Mouse (Mus musculus) MEL (cell line): Measurements from ENCODE around the gene Cfl1. TPM values are rescaled to one million over a fixed set of nuclear protein-coding genes. Genes with fewer than 3 reads are reported as not detected.

ENCODE experiments used
- DNase-seq: peaks from one replicate; pipeline ENCODE4 v3.0.0; 2011; ENCODE audit warnings: low read depth, low spot score
- H3K27ac ChIP-seq: 2 replicates; pipeline ENCODE4 v1.5.1; 2012; ENCODE audit warnings: low read depth, mild to moderate bottlenecking, control low read depth, low read length, moderate library complexity; ENCODE audit not compliant: control insufficient read depth
- H3K27me3 ChIP-seq, 2 experiments: fragments of 150-350 bp in 1 of 2; sonication (generic) in 1 of 2; 2 replicates each; pipeline ENCODE4 v1.6.1; 2012; ENCODE audit warnings: low read length in 2 of 2, mild to moderate bottlenecking in 2 of 2, improper control_type of control experiment in 1 of 2, moderate library complexity in 1 of 2; ENCODE audit not compliant: insufficient read depth in 2 of 2, control insufficient read depth in 1 of 2
- H3K36me3 ChIP-seq, 2 experiments: 2 replicates each; pipeline ENCODE4 v1.6.1; 2012 to 2014; ENCODE audit warnings: low read length in 2 of 2, improper control_type of control experiment in 1 of 2, inconsistent platforms in 1 of 2, mild to moderate bottlenecking in 1 of 2; ENCODE audit not compliant: insufficient read depth in 2 of 2, control insufficient read depth in 1 of 2
- H3K4me1 ChIP-seq, 2 experiments: fragments of 150-350 bp in 1 of 2; sonication (generic) in 1 of 2; 2 replicates each; pipeline ENCODE4 v1.6.1; 2012; ENCODE audit warnings: low read length in 2 of 2, improper control_type of control experiment in 1 of 2, mild to moderate bottlenecking in 1 of 2; ENCODE audit not compliant: insufficient read depth in 2 of 2, control insufficient read depth in 1 of 2
- H3K4me3 ChIP-seq, 2 experiments: fragments of 150-350 bp in 1 of 2; sonication (generic) in 1 of 2; 2 replicates each; pipeline ENCODE4 v1.5.1; 2012; ENCODE audit warnings: low read depth in 2 of 2, low read length in 2 of 2, mild to moderate bottlenecking in 2 of 2, moderate library complexity in 2 of 2, control low read depth in 1 of 2, improper control_type of control experiment in 1 of 2; ENCODE audit not compliant: control insufficient read depth in 1 of 2, insufficient read depth in 1 of 2
- H3K79me2 ChIP-seq: 2 replicates; pipeline ENCODE4 v1.6.1; 2012; ENCODE audit warnings: mild to moderate bottlenecking, low read length, moderate library complexity; ENCODE audit not compliant: control insufficient read depth, poor library complexity, insufficient read depth
- H3K9ac ChIP-seq: 2 replicates; pipeline ENCODE4 v1.6.1; 2012; ENCODE audit warnings: low read depth, mild to moderate bottlenecking, control low read depth, low read length, moderate library complexity; ENCODE audit not compliant: control insufficient read depth, poor library complexity, severe bottlenecking
- H3K9me3 ChIP-seq: fragments of 150-350 bp; sonication (generic); replicated peaks from 2 replicates; pipeline ENCODE4 v1.6.1; 2012; ENCODE audit warnings: mild to moderate bottlenecking, low read length, improper control_type of control experiment, moderate library complexity; ENCODE audit not compliant: insufficient read depth
- BHLHE40 ChIP-seq: IDR thresholded peaks from 2 replicates; pipeline ENCODE4 v1.6.1; 2012; ENCODE audit warnings: low read depth, mild to moderate bottlenecking, inconsistent platforms, low read length, improper control_type of control experiment, borderline replicate concordance
- CHD2 ChIP-seq: IDR thresholded peaks from 2 replicates; pipeline ENCODE4 v1.6.1; 2011; ENCODE audit warnings: low read length, improper control_type of control experiment
- EP300 ChIP-seq, 2 experiments: IDR thresholded peaks; 2 replicates each; pipeline ENCODE4 v1.6.1; 2011; ENCODE audit warnings: improper control_type of control experiment in 2 of 2, low read length in 2 of 2, low read depth in 1 of 2, mild to moderate bottlenecking in 1 of 2
- KAT2A ChIP-seq: conservative IDR thresholded peaks from 2 replicates; pipeline ENCODE4 v1.6.1; 2012; ENCODE audit warnings: low read depth, low read length, improper control_type of control experiment, inconsistent platforms
- MAFK ChIP-seq: IDR thresholded peaks from 2 replicates; pipeline ENCODE4 v1.6.1; 2011; ENCODE audit warnings: low read depth, mild to moderate bottlenecking, low read length, improper control_type of control experiment, borderline replicate concordance
- MAX ChIP-seq: IDR thresholded peaks from 2 replicates; pipeline ENCODE4 v1.6.1; 2011; ENCODE audit warnings: low read length, improper control_type of control experiment
- MAZ ChIP-seq: IDR thresholded peaks from 2 replicates; pipeline ENCODE4 v1.6.1; 2012; ENCODE audit warnings: low read depth, mild to moderate bottlenecking, inconsistent platforms, low read length, improper control_type of control experiment
- MEF2A ChIP-seq: IDR thresholded peaks from 2 replicates; pipeline ENCODE4 v1.6.1; 2014; ENCODE audit warnings: low read depth, mild to moderate bottlenecking, inconsistent platforms, low read length, improper control_type of control experiment; ENCODE audit not compliant: poor library complexity, insufficient replicate concordance, severe bottlenecking; ENCODE audit errors: extremely low read depth
- MXI1 ChIP-seq: IDR thresholded peaks from 2 replicates; pipeline ENCODE4 v1.6.1; 2011; ENCODE audit warnings: mild to moderate bottlenecking, low read depth, low read length, improper control_type of control experiment
- NRF1 ChIP-seq: IDR thresholded peaks from 2 replicates; pipeline ENCODE4 v1.6.1; 2014; ENCODE audit warnings: low read depth, mild to moderate bottlenecking, inconsistent platforms, low read length, improper control_type of control experiment, moderate library complexity; ENCODE audit not compliant: poor library complexity, insufficient read depth, severe bottlenecking
- POLR2A ChIP-seq, 2 experiments: IDR thresholded peaks; 2 replicates each; pipeline ENCODE4 v1.6.1; 2011 to 2012; ENCODE audit warnings: low read length in 2 of 2, mild to moderate bottlenecking in 2 of 2, control low read depth in 1 of 2, improper control_type of control experiment in 1 of 2, low read depth in 1 of 2, moderate library complexity in 1 of 2; ENCODE audit not compliant: control insufficient read depth in 1 of 2, insufficient read depth in 1 of 2, poor library complexity in 1 of 2
- RCOR1 ChIP-seq: IDR thresholded peaks from 2 replicates; pipeline ENCODE4 v1.6.1; 2012; ENCODE audit warnings: low read depth, mild to moderate bottlenecking, inconsistent platforms, low read length, improper control_type of control experiment
- SIN3A ChIP-seq: IDR thresholded peaks from 2 replicates; pipeline ENCODE4 v1.6.1; 2012; ENCODE audit warnings: low read length, improper control_type of control experiment, inconsistent platforms
- USF1 ChIP-seq: IDR thresholded peaks from 2 replicates; pipeline ENCODE4 v1.6.1; 2014; ENCODE audit warnings: low read depth, mild to moderate bottlenecking, inconsistent platforms, low read length, improper control_type of control experiment, moderate library complexity
- USF2 ChIP-seq, 2 experiments: IDR thresholded peaks; 2 replicates each; pipeline ENCODE4 v1.6.1; 2011 to 2012; ENCODE audit warnings: improper control_type of control experiment in 2 of 2, low read length in 2 of 2, borderline replicate concordance in 1 of 2, inconsistent platforms in 1 of 2, low read depth in 1 of 2, mild to moderate bottlenecking in 1 of 2; ENCODE audit not compliant: insufficient read depth in 1 of 2
- ZC3H11A ChIP-seq: IDR thresholded peaks from 2 replicates; pipeline ENCODE4 v1.6.1; 2012; ENCODE audit warnings: low read depth, mild to moderate bottlenecking, inconsistent platforms, low read length, improper control_type of control experiment
- ZKSCAN1 ChIP-seq: IDR thresholded peaks from 2 replicates; pipeline ENCODE4 v1.6.1; 2012; ENCODE audit warnings: low read depth, mild to moderate bottlenecking, inconsistent platforms, low read length, improper control_type of control experiment, moderate library complexity
- ZMIZ1 ChIP-seq: IDR thresholded peaks from 2 replicates; pipeline ENCODE4 v1.6.1; 2012; ENCODE audit warnings: low read depth, mild to moderate bottlenecking, inconsistent platforms, low read length, improper control_type of control experiment, moderate library complexity
- polyA plus RNA-seq, 2 experiments: library from polyadenylated mRNA; stranded (reverse) in 1 of 2; unstranded in 1 of 2; fragments of >175 nt in 1 of 2; fragments of >200 nt in 1 of 2; gene quantifications; 2 replicates each; pipeline versions ENCODE4 v1.2.1 to v1.2.4; 2012; ENCODE audit warnings: low replicate concordance in 2 of 2, low read depth in 1 of 2; ENCODE audit not compliant: insufficient read length in 2 of 2, insufficient read depth in 1 of 2, missing spikeins in 1 of 2
- total RNA-seq: library from RNA; depleted of rRNA; stranded (reverse); fragments of 300-350 nt; gene quantifications from 2 replicates; pipeline ENCODE4 v1.2.3, GENCODE M21; 2012

Gene Cfl1
- total and polyA plus RNA-seq, 3 experiments, result 880 to 2,037 TPM; not detected in 1

DNA sequence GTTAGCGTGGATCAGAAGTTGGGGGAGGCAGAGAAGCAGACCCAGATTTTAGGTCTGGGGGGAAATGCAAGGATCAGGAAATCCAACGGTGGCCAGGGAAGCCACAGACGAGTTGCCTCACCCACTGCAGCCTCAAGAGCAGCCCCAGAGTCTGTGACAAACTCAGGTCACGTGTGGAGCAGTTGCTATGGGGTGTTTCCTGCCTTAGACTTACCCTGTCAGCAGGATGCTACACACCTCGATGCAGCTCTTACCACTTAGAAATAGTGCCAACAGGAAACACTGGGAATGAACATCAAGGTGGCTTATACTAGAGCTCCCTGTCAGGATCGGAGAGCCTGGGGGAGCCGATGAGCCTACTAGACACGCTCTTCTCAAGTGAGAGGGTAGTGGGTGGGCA, 42.3 kb downstream of the Cfl1 start:
- Histone ChIP-seq H3K4me1 (no peaks in the 10 kb centered on the region), H3K4me3 (no peak overlapping the region), H3K9ac (no peak overlapping the region), H3K9me3 (no peaks in the 10 kb centered on the region), H3K79me2 (no peaks in the 10 kb centered on the region), H3K27ac (no peak overlapping the region), H3K36me3 (no peaks in the 10 kb centered on the region; a peak in 1 of 4 replicates), H3K27me3 (no peaks in the 10 kb centered on the region)
- TF ChIP-seq MEF2A (no peak), CHD2 (no peak), ZMIZ1 (no peak), SIN3A (no peak), MAFK (no peak), RCOR1 (no peak), ZC3H11A (no peak), MAZ (no peak), ZKSCAN1 (no peak), EP300 (IDR thresholded peaks at IDR 0.05; ENCODE audit: low read depth in 1 of 2, low read length in 2 of 2) (no peak)
- DNase-seq, result no peak

DNA sequence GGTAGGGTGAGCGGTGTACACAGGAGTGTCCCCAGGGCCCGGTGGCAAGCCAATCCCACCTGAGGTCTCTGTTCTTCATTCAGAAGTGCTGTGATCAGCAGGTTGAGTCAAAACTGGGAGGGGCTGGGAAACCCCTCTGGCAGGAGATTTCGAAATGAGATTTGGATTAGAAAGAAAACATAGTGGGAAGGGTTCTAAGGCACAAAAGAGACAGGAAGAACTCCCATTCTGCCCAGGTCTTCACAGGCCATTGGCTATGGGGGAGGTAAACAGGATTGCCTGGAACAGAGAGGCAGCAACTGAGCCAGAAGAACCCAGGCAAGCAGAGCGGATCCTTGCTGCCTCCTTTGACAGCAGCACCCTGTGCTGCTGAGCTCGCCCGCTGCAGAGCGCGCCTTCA, 48.5 kb downstream of the Cfl1 start:
- no peaks in the 10 kb centered on the region for H3K27me3 ChIP-seq
- no peak overlapping the region for H3K27ac ChIP-seq
- no peaks in the 10 kb centered on the region for H3K9me3 ChIP-seq
- no peaks in the 10 kb centered on the region for H3K79me2 ChIP-seq
- no peaks in the 10 kb centered on the region for H3K36me3 ChIP-seq
- H3K9ac ChIP-seq, result no peak overlapping the region
- DNase-seq, result no peak
- H3K4me3 ChIP-seq, result no peak overlapping the region
- TF ChIP-seq POLR2A (IDR thresholded peaks at IDR 0.05; ENCODE audit: control insufficient read depth in 1 of 2, insufficient read depth in 1 of 2, low read depth in 1 of 2, low read length in 2 of 2, poor library complexity in 1 of 2), result no peak
- no peak for TF ChIP-seq USF2 (IDR thresholded peaks at IDR 0.05; ENCODE audit: borderline replicate concordance in 1 of 2, insufficient read depth in 1 of 2, low read depth in 1 of 2, low read length in 2 of 2)
- TF ChIP-seq NRF1, result no peak
- TF ChIP-seq USF1, result no peak
- no peak for TF ChIP-seq MAX
- TF ChIP-seq MXI1, result no peak
- TF ChIP-seq BHLHE40, result no peak
- TF ChIP-seq ZMIZ1, result no peak
- no peak for TF ChIP-seq KAT2A
- H3K4me1 ChIP-seq, result no peaks in the 10 kb centered on the region
